Mouse (Mus musculus) cerebellum, adult 2 months (tissue): ENCODE results near the gene 3100002H09Rik. TPM values are rescaled to one million over a fixed set of nuclear protein-coding genes. Genes with fewer than 3 reads are reported as not detected.

ENCODE experiments used
- DNase-seq, 2 experiments: peaks; one replicate each; pipeline ENCODE4 v3.0.0; 2021
- H3K27ac ChIP-seq: fragments of 200-500 bp; 2 replicates; pipeline ENCODE4 v1.5.1; 2012; ENCODE audit warnings: low read length, control low read depth, inconsistent platforms; ENCODE audit not compliant: insufficient read depth
- H3K27me3 ChIP-seq: fragments of 200-500 bp; 2 replicates; pipeline ENCODE4 v1.6.1; 2012; ENCODE audit warnings: inconsistent platforms, mild to moderate bottlenecking, low read length, moderate library complexity; ENCODE audit not compliant: control insufficient read depth, insufficient read depth
- H3K4me1 ChIP-seq: fragments of 200-500 bp; 2 replicates; pipeline ENCODE4 v1.6.1; 2011; ENCODE audit warnings: low read length; ENCODE audit not compliant: control insufficient read depth, insufficient read depth
- H3K4me3 ChIP-seq: fragments of 200-500 bp; replicated peaks from 2 replicates; pipeline ENCODE3; 2011; ENCODE audit warnings: mild to moderate bottlenecking, low read depth, low read length, control low read depth; ENCODE audit not compliant: insufficient read depth
- CTCF ChIP-seq: fragments of 200-500 bp; IDR thresholded peaks from 2 replicates; pipeline ENCODE4 v1.5.1; 2011; ENCODE audit warnings: low read depth, mild to moderate bottlenecking, control low read depth, low read length, moderate library complexity, borderline replicate concordance; ENCODE audit not compliant: insufficient read depth
- POLR2A ChIP-seq: fragments of 200-500 bp; IDR thresholded peaks from 2 replicates; pipeline ENCODE4 v1.6.1; 2011; ENCODE audit warnings: low read length, control low read depth, borderline replicate concordance; ENCODE audit not compliant: insufficient read depth
- WGBS: fragments of 180-500 bp; shearing (Covaris S2); methylation state at CpG from one replicate; pipeline ENCODE4 v1.1.7; 2018; 5-methylcytosine and 5-hydroxymethylcytosine counted together
- polyA plus RNA-seq: library from polyadenylated mRNA; depleted of rRNA; stranded (reverse); fragments of >200 nt; gene quantifications from 2 replicates; pipeline ENCODE4 v1.2.3, GENCODE M21; 2012

The 3100002H09Rik gene
- polyA plus RNA-seq, 1 experiment = not detected

DNA sequence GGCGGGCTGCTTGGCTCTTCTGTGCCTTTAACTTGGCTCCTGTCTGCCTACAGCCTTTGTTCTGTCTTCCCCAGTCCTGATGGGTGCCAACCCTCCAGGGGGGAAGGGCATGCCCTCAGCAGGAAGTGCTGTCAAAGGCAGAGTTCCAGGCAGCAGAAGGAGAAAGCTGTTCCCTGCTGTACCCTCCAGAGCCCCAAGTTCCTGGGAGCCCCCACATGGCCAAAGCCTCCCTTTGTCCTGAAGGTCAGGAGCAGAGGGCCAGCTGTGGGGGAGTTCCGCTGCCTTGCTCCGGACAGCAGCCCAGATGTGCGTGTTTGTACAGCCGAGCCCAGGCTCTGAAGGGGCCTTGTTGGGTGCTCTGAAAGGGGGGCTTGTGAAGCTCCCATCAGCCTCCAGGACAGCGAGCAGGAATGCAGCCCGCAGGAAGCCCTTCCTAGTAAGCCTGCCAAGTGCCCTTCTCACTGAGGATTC is 13.5 kb upstream of the 3100002H09Rik start:
- TF ChIP-seq CTCF (no peak), POLR2A (no peak)
- no peaks in the 10 kb centered on the region; the same call in 1 of the 2 replicates for H3K27me3 ChIP-seq
- WGBS = 18% methylated on average over 7 of the region's 7 CpGs
- H3K4me1 ChIP-seq = no peaks in the 10 kb centered on the region; the same call in 1 of the 2 replicates
- H3K27ac ChIP-seq = no peak overlapping the region
- no peak overlapping the region for H3K4me3 ChIP-seq
- peak; percentile 13 to 19 for DNase-seq

DNA sequence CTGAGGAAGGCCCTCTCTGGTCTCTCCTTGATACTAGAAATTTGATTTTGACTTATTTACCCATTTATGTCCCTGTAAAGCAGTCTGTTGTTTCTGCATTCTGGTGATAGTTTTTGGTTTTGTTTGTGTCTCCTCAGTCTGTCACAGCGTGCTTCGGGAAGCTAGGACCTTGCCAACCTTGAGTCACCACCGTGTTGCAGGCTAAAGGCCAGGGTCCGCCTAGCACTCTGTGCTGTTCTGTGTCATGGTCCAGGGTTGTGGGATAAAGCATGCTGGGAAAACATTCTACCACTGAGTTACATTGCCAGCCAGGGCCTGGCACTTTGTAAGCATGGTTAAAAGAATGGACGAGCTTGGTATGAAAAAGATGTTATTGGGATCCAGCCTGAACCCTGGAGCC is 12.0 kb upstream of the 3100002H09Rik start:
- no peak overlapping the region for H3K4me3 ChIP-seq
- H3K27ac ChIP-seq = no peak overlapping the region
- TF ChIP-seq POLR2A = no peak
- TF ChIP-seq CTCF = no peak
- no peaks in the 10 kb centered on the region; the same call in 1 of the 2 replicates for H3K27me3 ChIP-seq
- no peaks in the 10 kb centered on the region; the same call in 1 of the 2 replicates for H3K4me1 ChIP-seq
- no peak for DNase-seq
- WGBS = 58% methylated on average over 5 of the region's 5 CpGs

DNA sequence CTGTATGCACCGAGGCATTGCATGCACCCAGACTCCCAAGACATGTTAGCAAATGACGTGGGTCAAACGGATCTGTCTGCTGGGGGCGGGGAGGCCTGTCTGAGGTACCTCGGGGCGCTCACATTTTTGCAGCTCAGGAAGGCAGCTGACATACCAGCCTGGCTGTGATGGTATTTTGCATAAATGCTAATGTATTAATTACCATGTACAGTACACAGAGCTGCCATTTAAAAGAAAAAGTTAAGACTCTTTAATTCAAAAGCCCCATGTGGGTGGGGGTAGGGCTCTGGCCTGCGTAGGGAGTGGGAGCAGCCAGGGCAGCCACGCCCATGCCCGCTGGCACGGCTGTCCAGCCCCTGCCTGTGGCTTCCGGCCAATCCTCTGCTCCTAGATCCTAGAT is 10.8 kb upstream of the 3100002H09Rik start:
- no peak for TF ChIP-seq POLR2A
- TF ChIP-seq CTCF = no peak
- H3K27me3 ChIP-seq = no peaks in the 10 kb centered on the region; the same call in 1 of the 2 replicates
- H3K4me3 ChIP-seq = no peak overlapping the region
- H3K4me1 ChIP-seq = no peaks in the 10 kb centered on the region; the same call in 1 of the 2 replicates
- 45% methylated on average over 11 of the region's 11 CpGs for WGBS
- DNase-seq = no peak
- no peak overlapping the region for H3K27ac ChIP-seq

DNA sequence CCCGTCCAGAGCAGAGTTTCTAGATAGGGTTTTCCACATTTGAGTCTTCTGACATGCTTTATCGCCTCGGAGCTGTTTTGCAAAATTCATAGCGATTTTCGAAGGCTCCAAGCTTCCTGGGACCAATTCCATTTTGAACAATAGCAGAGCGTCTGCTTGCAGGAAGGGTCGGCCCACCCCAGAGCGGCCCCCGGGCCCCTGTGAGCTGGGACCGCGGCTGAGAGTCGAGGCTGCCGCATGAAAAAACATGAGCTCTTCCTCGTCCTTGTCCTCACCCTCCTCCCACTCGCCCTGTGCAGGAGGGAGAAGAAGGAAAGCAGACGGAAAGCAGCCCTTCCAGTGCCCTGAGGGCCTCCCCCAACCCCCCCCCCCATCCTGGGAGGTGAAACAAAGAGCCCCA is 8.0 kb upstream of the 3100002H09Rik start:
- Histone ChIP-seq H3K27ac (no peak overlapping the region), H3K4me1 (no peaks in the 10 kb centered on the region), H3K27me3 (no peaks in the 10 kb centered on the region; the same call in 1 of the 2 replicates), H3K4me3 (no peak overlapping the region)
- WGBS = 36% methylated on average over 16 of the region's 16 CpGs
- no peak for DNase-seq
- TF ChIP-seq CTCF = no peak
- TF ChIP-seq POLR2A = no peak

DNA sequence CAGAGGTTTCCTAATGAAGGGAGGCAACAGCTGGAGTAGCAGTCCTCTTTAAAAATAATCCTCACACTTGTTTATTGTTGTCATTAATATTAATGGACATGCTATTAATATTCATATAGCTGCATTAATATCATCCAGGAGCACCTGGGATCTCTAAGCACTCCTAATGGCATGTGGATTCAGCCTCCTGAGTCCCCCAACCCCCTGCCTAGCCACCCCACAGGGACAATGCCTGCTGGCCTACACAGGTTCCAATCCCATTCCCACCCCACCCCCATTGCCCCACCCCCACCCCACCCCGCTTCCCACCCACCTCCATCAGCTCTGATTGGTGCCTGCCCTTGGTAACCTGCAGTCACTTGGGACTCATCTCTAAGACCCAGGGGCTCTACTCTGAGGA is 6.0 kb upstream of the 3100002H09Rik start:
- 43% methylated on average over 1 of the region's 1 CpGs for WGBS
- no peak for TF ChIP-seq POLR2A

DNA sequence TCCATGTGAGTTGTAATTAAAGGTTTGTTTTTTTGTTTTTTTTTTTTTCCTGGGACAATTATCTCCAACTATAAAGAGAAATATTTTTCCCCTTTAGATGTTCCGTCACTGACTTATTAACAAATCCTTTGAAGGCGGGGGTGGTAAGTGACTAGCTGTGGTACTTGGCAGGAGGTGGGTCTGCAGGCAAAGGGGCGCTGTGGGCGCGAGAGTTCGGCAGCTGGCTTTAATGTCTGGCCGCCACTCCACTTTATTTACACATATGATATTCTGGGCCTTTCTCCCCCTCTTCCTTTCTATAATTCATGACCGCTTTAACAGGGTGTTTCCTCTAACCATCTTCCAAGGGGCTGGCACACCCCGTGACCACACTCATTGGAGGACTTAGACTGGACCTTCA is 5.4 kb upstream of the 3100002H09Rik start:
- H3K4me3 ChIP-seq = no peak overlapping the region
- DNase-seq = no peak
- no peak overlapping the region for H3K27ac ChIP-seq
- no peaks in the 10 kb centered on the region; the same call in 1 of the 2 replicates for H3K27me3 ChIP-seq
- 58% methylated on average over 9 of the region's 9 CpGs for WGBS
- no peaks in the 10 kb centered on the region for H3K4me1 ChIP-seq
- no peak for TF ChIP-seq POLR2A
- no peak for TF ChIP-seq CTCF

More for the DNA sequence above, 6.0 kb upstream of the 3100002H09Rik start:
- DNase-seq = no peak
- Histone ChIP-seq H3K27ac (no peak overlapping the region), H3K4me3 (no peak overlapping the region), H3K4me1 (no peaks in the 10 kb centered on the region), H3K27me3 (no peaks in the 10 kb centered on the region; the same call in 1 of the 2 replicates)

DNA sequence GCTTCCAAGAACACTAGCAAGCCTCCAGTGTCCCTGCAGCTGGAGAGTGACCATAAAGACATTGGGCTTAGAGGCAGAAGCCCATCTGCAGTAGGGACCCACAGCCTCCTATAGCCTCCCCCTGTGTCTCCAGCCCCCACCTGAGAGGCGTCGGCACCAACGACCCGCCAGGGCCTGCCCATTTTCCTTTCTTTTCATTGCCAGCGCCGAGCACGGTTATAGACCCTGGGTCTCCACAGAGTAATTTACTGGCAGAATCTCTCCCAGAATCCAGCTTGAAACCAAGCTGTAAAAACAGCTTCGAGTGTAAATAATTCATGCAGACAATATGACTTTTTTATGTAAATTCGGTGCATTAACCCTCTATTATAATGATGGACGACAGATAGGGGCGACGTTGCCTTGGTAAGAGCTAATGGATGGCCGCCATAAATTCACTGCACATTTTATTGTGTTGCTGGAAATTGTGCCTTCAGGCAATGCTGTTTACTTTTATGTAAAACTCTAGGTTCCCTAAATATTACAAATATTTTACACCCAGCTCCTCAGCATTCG is 4.9 kb upstream of the 3100002H09Rik start:
- 64% methylated on average over 14 of the region's 14 CpGs for WGBS
- H3K27ac ChIP-seq = no peak overlapping the region
- no peak for DNase-seq

DNA sequence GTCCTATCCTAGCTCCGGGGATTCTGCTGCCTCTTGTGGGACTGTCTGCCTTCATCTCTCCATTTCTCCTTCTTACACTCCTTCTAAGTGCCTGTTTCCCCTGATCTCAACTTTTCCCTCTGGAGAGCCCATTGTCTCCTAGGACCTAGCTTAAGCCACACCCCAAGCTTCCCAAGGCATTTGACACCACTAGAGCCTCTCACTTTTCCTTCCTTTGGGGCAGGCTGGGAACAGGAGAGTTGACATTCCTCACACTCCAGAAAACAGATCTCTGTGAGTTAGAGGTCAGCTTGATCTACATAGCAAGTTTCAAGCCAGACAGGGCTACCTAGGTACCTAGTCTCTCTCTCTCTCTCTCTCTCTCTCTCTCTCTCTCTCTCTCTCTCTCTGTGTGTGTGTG is 3.6 kb upstream of the 3100002H09Rik start:
- Histone ChIP-seq H3K27me3 (no peaks in the 10 kb centered on the region; the same call in 1 of the 2 replicates), H3K4me3 (no peak overlapping the region), H3K4me1 (no peaks in the 10 kb centered on the region), H3K27ac (no peak overlapping the region)
- no peak for DNase-seq
- TF ChIP-seq CTCF (no peak), POLR2A (no peak)
- whole genome bisulfite sequencing = 24% methylated on average over 1 of the region's 1 CpGs

More for the DNA sequence above, 4.9 kb upstream of the 3100002H09Rik start:
- Histone ChIP-seq H3K4me3 (no peak overlapping the region), H3K27me3 (no peaks in the 10 kb centered on the region; the same call in 1 of the 2 replicates), H3K4me1 (no peaks in the 10 kb centered on the region)
- TF ChIP-seq POLR2A (no peak), CTCF (no peak)
